Mouse (Mus musculus): ENCODE data around the gene Cntrl.

Gene Cntrl

GRCm38 (mm10) chr2:35131491-35131890, 22.2 kb downstream of the Cntrl start:
- no peak for DNase-seq (ENCODE audit: low read depth)

GRCm38 (mm10) chr2:35131991-35132661, 22.8 kb downstream of the Cntrl start:
- DNase-seq (ENCODE audit: low read depth), result peak; percentile 99

GRCm38 (mm10) chr2:35132662-35133055, 23.4 kb downstream of the Cntrl start:
- DNase-seq (ENCODE audit: low read depth), result no peak

DNA sequence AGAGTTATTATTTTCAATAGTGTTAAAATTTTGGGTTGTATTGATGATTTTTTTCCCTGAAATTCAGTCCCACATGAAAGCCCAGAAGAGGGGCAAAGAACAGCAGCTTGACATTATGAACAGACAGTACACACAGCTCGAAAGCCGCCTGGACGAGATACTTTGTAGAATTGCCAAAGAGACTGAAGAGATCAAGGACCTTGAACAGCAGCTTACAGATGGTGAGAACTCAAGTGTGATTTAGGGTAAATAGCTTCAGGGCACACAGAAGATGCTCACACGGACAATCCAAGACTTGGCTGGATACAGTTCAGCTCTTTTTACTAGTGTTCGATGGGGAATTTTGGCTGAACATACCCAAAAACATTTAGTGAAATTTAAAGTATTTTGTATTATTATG, 24.6 kb downstream of the Cntrl start:
- no peak for DNase-seq (ENCODE audit: low read depth)

GRCm38 (mm10) chr2:35138576-35138975, 29.3 kb downstream of the Cntrl start:
- DNase-seq (ENCODE audit: low read depth), result no peak

DNA sequence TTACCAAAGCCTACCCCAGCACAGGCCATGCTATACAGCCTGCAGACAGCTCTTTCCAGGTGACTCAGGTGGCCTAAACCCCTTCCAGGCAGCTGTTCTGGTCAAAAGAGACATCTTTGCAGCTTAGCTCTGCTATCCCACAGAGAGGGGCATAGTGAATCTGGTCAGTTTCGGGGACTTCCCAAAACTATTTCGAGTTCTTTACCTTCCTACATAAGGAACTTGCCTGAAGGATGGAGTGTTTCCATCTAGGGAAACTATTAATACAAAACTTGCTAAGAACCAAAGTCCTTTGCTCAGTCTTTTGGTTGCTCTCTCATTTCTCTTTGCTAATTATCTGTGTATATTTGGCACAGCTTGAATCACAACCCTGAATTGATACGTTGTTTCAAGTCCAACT, 32.4 kb downstream of the Cntrl start:
- DNase-seq (ENCODE audit: low read depth), result no peak

- no peak for DNase-seq (ENCODE audit: low read depth)
Observed at GRCm38 (mm10) chr2:35148806-35149205, 39.5 kb downstream of the Cntrl start.

DNA sequence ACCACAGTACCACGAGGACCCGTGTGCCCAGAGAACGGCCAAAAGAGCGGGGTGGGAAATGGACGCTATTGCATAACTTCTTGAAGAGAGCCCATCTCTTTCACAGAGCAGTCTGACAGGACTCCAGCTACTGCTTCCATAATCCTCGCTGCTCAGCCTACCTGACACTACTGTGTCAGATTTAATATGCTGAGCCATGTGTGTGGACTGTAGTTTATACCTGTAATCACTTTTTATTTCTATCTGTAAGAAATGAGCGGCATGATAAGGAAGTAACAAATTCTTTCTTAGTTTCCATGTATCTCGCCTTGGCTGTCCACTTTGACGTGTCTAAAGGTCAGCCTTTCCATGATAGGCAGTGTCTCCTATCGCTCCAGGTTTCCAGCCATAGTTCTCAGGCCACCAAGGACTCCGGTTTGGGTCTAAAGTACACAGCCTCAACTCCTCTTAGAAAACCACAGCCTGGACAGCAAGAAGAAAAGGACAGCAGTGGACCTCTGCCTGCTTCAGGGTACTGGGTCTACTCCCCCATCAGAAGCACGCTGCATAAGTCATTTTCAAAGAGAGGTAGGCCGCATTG, 42.1 kb downstream of the Cntrl start:
- no peak for DNase-seq (ENCODE audit: low read depth)

DNA sequence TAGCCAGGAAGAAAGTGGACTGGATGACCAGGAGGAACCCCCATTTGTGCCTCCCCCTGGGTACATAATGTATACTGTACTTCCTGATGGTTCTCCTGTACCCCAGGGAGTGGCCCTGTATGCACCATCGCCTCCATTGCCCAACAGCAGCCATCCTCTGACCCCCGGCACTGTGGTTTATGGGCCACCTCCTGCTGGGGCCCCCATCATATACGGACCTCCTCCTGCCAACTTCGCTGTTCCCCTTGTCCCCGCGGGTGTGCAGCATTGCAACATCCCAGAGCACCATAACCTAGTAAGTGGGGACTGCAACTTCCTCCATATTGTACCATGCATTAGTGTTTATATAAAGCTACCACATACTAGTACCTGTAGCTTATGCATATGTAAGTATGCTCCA, 43.9 kb downstream of the Cntrl start:
- DNase-seq (ENCODE audit: low read depth), result no peak

GRCm38 (mm10) chr2:35153844-35154554, 44.7 kb downstream of the Cntrl start:
- DNase-seq (ENCODE audit: low read depth), result peak; percentile 35

GRCm38 (mm10) chr2:35156985-35157384, 47.7 kb downstream of the Cntrl start:
- no peak for DNase-seq (ENCODE audit: low read depth)

GRCm38 (mm10) chr2:35157836-35158235, 48.5 kb downstream of the Cntrl start:
- DNase-seq (ENCODE audit: low read depth), result no peak

GRCm38 (mm10) chr2:35158358-35158757, 49.1 kb downstream of the Cntrl start:
- DNase-seq (ENCODE audit: low read depth), result no peak

DNA sequence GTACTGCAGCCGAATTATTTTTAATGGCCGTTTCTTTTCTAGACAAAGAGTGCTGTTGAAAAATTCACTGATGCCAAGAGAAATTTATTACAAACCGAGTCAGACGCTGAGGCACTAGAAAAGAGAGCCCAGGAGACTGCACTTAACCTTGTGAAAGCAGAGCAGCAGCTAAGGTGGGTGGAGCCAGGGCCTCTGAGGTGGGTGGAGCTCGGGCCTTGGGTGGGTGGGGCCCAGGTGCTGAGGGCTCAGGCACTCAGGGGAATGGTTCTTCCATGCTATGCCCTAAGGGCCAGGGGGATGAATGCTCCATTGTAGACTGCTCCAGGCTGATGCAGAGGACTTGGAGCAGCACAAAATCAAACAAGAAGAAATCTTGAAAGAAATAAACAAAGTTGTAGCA, 50.9 kb downstream of the Cntrl start:
- DNase-seq (ENCODE audit: low read depth), result peak; percentile 37

- no peak for DNase-seq (ENCODE audit: low read depth)
Observed at GRCm38 (mm10) chr2:35161846-35162488, 52.7 kb downstream of the Cntrl start.

GRCm38 (mm10) chr2:35163396-35163795, 54.1 kb downstream of the Cntrl start:
- no peak for DNase-seq (ENCODE audit: low read depth)

- no peak for DNase-seq (ENCODE audit: low read depth)
Observed at GRCm38 (mm10) chr2:35165416-35165815, 56.1 kb downstream of the Cntrl start.

DNA sequence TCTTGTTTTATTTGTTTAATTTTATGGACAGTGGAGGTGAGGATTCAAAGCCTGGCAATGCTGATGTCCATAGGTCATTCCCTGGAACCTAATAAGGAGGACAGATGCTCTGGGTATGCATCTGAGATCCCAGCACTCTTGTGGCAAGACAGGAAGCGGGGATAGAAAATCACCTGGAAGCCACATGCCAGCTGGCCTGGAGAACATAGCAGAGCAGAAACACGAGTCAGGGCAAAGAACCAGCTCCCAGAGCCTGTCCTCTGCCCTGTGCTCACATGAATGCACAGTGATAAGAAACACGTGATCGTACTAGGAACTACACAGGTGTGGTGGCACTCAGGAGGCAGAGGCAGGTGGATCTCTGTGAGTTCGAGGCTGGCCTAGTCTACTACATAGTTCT, 57.5 kb downstream of the Cntrl start:
- DNase-seq (ENCODE audit: low read depth), result no peak

- DNase-seq (ENCODE audit: low read depth), result no peak
Observed at GRCm38 (mm10) chr2:35169452-35169851, 60.2 kb downstream of the Cntrl start.

DNA sequence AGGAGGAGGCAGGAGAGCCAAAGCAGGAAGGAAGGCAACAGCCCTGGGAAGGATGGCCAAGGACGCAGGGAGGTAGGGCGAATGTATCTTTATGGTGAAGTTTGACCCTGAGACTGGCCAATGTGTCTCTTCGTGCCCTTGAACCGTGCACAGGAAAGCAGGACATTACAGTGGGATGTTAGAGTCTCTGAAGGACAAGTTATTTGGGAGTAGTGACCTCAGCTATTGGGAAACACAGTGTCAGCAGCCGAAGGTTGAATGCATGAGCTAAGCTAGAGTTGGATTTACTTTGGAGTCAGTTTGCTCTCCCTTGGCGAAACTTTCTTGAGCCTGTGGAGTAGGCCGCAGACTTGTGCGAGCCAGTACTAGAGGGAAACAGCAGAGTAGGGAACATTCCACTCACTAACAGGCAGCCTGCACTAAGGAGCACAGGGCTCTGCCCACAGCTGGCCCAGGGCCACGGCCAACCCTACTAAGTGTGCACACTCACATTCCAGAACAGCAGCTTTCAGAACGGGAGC, 62.1 kb downstream of the Cntrl start:
- no peak for DNase-seq (ENCODE audit: low read depth)

DNA sequence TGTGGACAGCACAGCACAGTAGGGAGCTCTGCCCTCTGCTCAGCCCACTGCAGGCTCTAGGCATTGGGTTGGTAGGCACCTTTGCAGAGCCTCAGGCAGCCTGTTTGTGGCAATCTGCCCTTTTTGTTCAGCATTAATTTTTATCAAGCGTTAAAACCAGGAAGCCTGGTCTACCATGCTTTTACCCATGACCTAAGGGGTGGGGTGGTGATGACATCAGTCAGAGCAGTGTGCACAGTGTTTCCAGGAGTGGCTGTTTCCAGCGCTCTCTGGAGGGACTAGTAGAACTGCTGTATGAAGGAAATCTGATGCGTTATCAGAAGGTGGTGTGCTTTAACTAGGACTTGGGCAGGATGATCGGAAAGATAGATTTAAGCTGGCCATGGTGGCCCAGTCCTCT, 63.0 kb downstream of the Cntrl start:
- DNase-seq (ENCODE audit: low read depth), result no peak

GRCm38 (mm10) chr2:35173666-35174065, 64.4 kb downstream of the Cntrl start:
- DNase-seq (ENCODE audit: low read depth), result no peak

DNA sequence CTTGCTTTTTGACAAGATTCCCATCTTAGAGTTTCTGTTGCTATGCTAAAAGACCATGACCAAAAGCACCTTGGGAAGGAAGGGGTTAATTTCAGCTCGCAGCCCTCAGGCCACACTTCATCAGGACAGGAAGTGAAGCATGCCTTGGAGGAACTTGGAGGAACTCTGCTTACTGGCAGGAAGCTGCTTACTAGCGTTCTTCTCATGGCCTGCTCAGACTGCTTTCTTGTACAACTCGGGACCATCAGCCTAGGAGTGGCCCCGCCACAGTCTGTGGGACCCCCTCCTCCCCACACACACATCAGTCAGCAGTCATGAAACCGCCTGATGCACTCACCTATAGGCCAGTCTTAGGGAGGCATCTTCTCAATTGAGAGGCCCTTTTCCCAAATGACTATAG, 64.8 kb downstream of the Cntrl start:
- DNase-seq (ENCODE audit: low read depth), result no peak

Measured in induced T-regulatory cell, adult 2 months (primary cell).